Mouse (Mus musculus) cortical plate, adult 2 months (tissue): ENCODE data around the gene Thada.

Source experiments
- CTCF ChIP-seq: fragments of 200-500 bp; IDR thresholded peaks from 2 replicates; pipeline ENCODE4 v1.5.1; 2011; ENCODE audit warnings: mild to moderate bottlenecking, control low read depth, low read length; ENCODE audit not compliant: insufficient read depth; ENCODE audit errors: extremely low read depth
- POLR2A ChIP-seq: fragments of 200-500 bp; IDR thresholded peaks from 2 replicates; pipeline ENCODE4 v1.6.1; 2011; ENCODE audit warnings: mild to moderate bottlenecking, low read length, control low read depth; ENCODE audit not compliant: insufficient read depth; ENCODE audit errors: extremely low read depth

- no peak for TF ChIP-seq CTCF
- no peak for TF ChIP-seq POLR2A
These were observed 187.0 kb downstream of the Thada start for GRCm38 (mm10) chr17:84279001-84279400.
